Mouse (Mus musculus) midbrain, embryonic 11.5 days (tissue): ENCODE results near the gene Eif4a1. TPM values are rescaled to one million over a fixed set of nuclear protein-coding genes. Genes with fewer than 3 reads are reported as not detected.
"Not testable (repeated sequence)": the region's sequence is repeated elsewhere in the genome, so short reads cannot be mapped to it uniquely, and the experiment has no call there.

Experiments
- ATAC-seq: fragments of 200-750 bp; cut with Nextera tagmentation; 2 replicates; pipeline ENCODE4 v1.8.0; 2017; ENCODE audit warnings: moderate TSS enrichment, moderate library complexity; ENCODE audit not compliant: low FRiP score
- DNase-seq: peaks from one replicate; pipeline ENCODE4 v3.0.0; 2015; ENCODE audit warnings: low spot score; ENCODE audit errors: missing footprints
- H3K27ac ChIP-seq: fragments of 300-500 bp; sonication (generic); 2 replicates; pipeline ENCODE4 v1.5.1; 2014; ENCODE audit warnings: low read depth, low read length
- H3K27me3 ChIP-seq: fragments of 300-500 bp; sonication (generic); 2 replicates; pipeline ENCODE4 v1.6.1; 2014; ENCODE audit warnings: mild to moderate bottlenecking, low read length, moderate library complexity, mixed read lengths; ENCODE audit not compliant: control insufficient read depth, insufficient read depth
- H3K36me3 ChIP-seq: fragments of 300-500 bp; sonication (generic); 2 replicates; pipeline ENCODE4 v1.6.1; 2014; ENCODE audit warnings: mild to moderate bottlenecking, low read length, moderate library complexity, mixed read lengths; ENCODE audit not compliant: control insufficient read depth, insufficient read depth
- H3K4me1 ChIP-seq: fragments of 300-500 bp; sonication (generic); 2 replicates; pipeline ENCODE4 v1.6.1; 2014; ENCODE audit warnings: low read length; ENCODE audit not compliant: control insufficient read depth, insufficient read depth
- H3K4me2 ChIP-seq: fragments of 300-500 bp; sonication (generic); 2 replicates; pipeline ENCODE4 v1.6.1; 2014; ENCODE audit warnings: mild to moderate bottlenecking, moderate library complexity
- H3K4me3 ChIP-seq: fragments of 300-500 bp; sonication (generic); 2 replicates; pipeline ENCODE4 v1.5.1; 2014; ENCODE audit warnings: low read depth, low read length
- H3K9ac ChIP-seq: fragments of 300-500 bp; sonication (generic); 2 replicates; pipeline ENCODE4 v1.6.1; 2014; ENCODE audit warnings: low read length
- H3K9me3 ChIP-seq: fragments of 300-500 bp; sonication (generic); 2 replicates; pipeline ENCODE4 v1.6.1; 2016; ENCODE audit warnings: low read length; ENCODE audit not compliant: control insufficient read depth
- WGBS: fragments of 180-500 bp; shearing (Covaris S2); extraction: QIAGEN DNeasy Blood & Tissue Kit; methylation state at CpG from one replicate; pipeline ENCODE4 v1.1.7; 2014; 5-methylcytosine and 5-hydroxymethylcytosine counted together
- polyA plus RNA-seq: library from polyadenylated mRNA; unstranded; fragments of >200 nt; fragmentation: Nextera tagmentation; extraction: Ambion mirVana; gene quantifications from 2 replicates; pipeline ENCODE4 v1.2.1, GENCODE M21; 2014

The Eif4a1 gene
- polyA plus RNA-seq, 1 experiment from 2014 or later, result 877 TPM

- H3K4me2 ChIP-seq, result peak overlapping the region; percentile 82
- H3K36me3 ChIP-seq, result no peaks in the 10 kb centered on the region
- peak overlapping the region; percentile 97 for H3K9ac ChIP-seq
- H3K27ac ChIP-seq, result peak overlapping the region; percentile 90
- peak overlapping the region; percentile 98 for H3K4me3 ChIP-seq
- H3K27me3 ChIP-seq, result no peaks in the 10 kb centered on the region
- peaks cover 17% of the 10 kb centered on the region for H3K4me1 ChIP-seq
- DNase-seq (no peak), ATAC-seq (peak; percentile 58)
- WGBS, result under 1% methylated on average over 50 of the region's 50 CpGs
- no peaks in the 10 kb centered on the region for H3K9me3 ChIP-seq
Measured at GRCm38 (mm10) chr11:69633128-69633866, 38.9 kb downstream of the Eif4a1 start.

- WGBS, result 0% methylated on average over 38 of the region's 56 CpGs
Measured at GRCm38 (mm10) chr11:69632284-69633089, 39.7 kb downstream of the Eif4a1 start, which contains the start of gene Fxr2. Gene Fxr2, plus strand, starts transcription at chr11:69632990.

GRCm38 (mm10) chr11:69629802-69630201 is 42.4 kb downstream of the Eif4a1 start:
- peaks cover 14% of the 10 kb centered on the region for H3K4me1 ChIP-seq
- no peaks in the 10 kb centered on the region for H3K9me3 ChIP-seq
- no peak overlapping the region for H3K27ac ChIP-seq
- H3K4me2 ChIP-seq, result no peak overlapping the region
- DNase-seq (no peak), ATAC-seq (no peak)
- no peak overlapping the region for H3K4me3 ChIP-seq
- 70% methylated on average over 1 of the region's 1 CpGs for WGBS
- no peak overlapping the region for H3K9ac ChIP-seq
- H3K36me3 ChIP-seq, result no peaks in the 10 kb centered on the region
- H3K27me3 ChIP-seq, result no peaks in the 10 kb centered on the region

More at GRCm38 (mm10) chr11:69632284-69633089, 39.7 kb downstream of the Eif4a1 start, which contains the start of gene Fxr2:
- Histone ChIP-seq H3K4me3 (peak within 1 kb of the TSS; percentile 98), H3K9me3 (no peaks in the 10 kb centered on the region), H3K4me1 (peaks cover 17% of the 10 kb centered on the region), H3K9ac (peak within 1 kb of the TSS; percentile 97), H3K36me3 (no peaks in the 10 kb centered on the region), H3K27ac (peak within 1 kb of the TSS; percentile 90), H3K27me3 (no peaks in the 10 kb centered on the region), H3K4me2 (peak within 1 kb of the TSS; percentile 82)
- DNase-seq (peak; percentile 100), ATAC-seq (peak; percentile 99)

GRCm38 (mm10) chr11:69628286-69628685 is 43.9 kb downstream of the Eif4a1 start:
- DNase-seq (peak; percentile 98), ATAC-seq (no peak)
- WGBS, result 41% methylated on average over 6 of the region's 6 CpGs
- Histone ChIP-seq H3K9ac (no peak overlapping the region), H3K4me1 (0 out of 2 replicates have a peak, but pooled peaks cover 2% of the 10 kb centered on the region), H3K9me3 (no peaks in the 10 kb centered on the region), H3K27ac (no peak overlapping the region), H3K4me2 (no peak overlapping the region), H3K36me3 (no peaks in the 10 kb centered on the region), H3K27me3 (no peaks in the 10 kb centered on the region), H3K4me3 (no peak overlapping the region)

GRCm38 (mm10) chr11:69624339-69624738 is 47.9 kb downstream of the Eif4a1 start:
- not testable (repeated sequence) for H3K27me3 ChIP-seq, H3K4me2 ChIP-seq, H3K36me3 ChIP-seq, ATAC-seq, H3K9ac ChIP-seq, DNase-seq, H3K9me3 ChIP-seq, H3K27ac ChIP-seq, H3K4me3 ChIP-seq
- 84% methylated on average over 2 of the region's 2 CpGs for WGBS
- peaks cover 14% of the 10 kb centered on the region for H3K4me1 ChIP-seq

GRCm38 (mm10) chr11:69623006-69623405 is 49.2 kb downstream of the Eif4a1 start:
- no peak for DNase-seq
- no peak overlapping the region for H3K4me3 ChIP-seq
- WGBS, result 65% methylated on average over 4 of the region's 4 CpGs

GRCm38 (mm10) chr11:69622406-69622805 is 49.8 kb downstream of the Eif4a1 start:
- Histone ChIP-seq H3K27me3 (no peaks in the 10 kb centered on the region), H3K36me3 (no peaks in the 10 kb centered on the region), H3K9me3 (no peaks in the 10 kb centered on the region), H3K4me2 (peak overlapping the region; percentile 65), H3K4me1 (peaks cover 14% of the 10 kb centered on the region), H3K9ac (peak overlapping the region; percentile 81), H3K4me3 (peak overlapping the region; percentile 39), H3K27ac (no peak overlapping the region)
- 53% methylated on average over 6 of the region's 6 CpGs for WGBS
- ATAC-seq (no peak; the same call in 1 of the 2 replicates), DNase-seq (peak; percentile 92)

More at GRCm38 (mm10) chr11:69623006-69623405, 49.2 kb downstream of the Eif4a1 start:
- Histone ChIP-seq H3K36me3 (no peaks in the 10 kb centered on the region), H3K9ac (no peak overlapping the region), H3K27me3 (no peaks in the 10 kb centered on the region), H3K4me1 (peaks cover 14% of the 10 kb centered on the region), H3K9me3 (no peaks in the 10 kb centered on the region), H3K4me2 (peak overlapping the region; percentile 65; the same call in 1 of the 2 replicates), H3K27ac (no peak overlapping the region)
- no peak for ATAC-seq

GRCm38 (mm10) chr11:69621571-69622268 is 50.5 kb downstream of the Eif4a1 start, which contains the start of gene Sat2:
Gene Sat2, plus strand, starts transcription at chr11:69622024.
- Histone ChIP-seq H3K9ac (peak within 1 kb of the TSS; percentile 81), H3K27me3 (no peaks in the 10 kb centered on the region), H3K4me1 (peaks cover 14% of the 10 kb centered on the region), H3K27ac (peak within 1 kb of the TSS; percentile 48; the same call in 1 of the 2 replicates), H3K4me2 (peak within 1 kb of the TSS; percentile 65), H3K9me3 (no peaks in the 10 kb centered on the region), H3K4me3 (peak within 1 kb of the TSS; percentile 39), H3K36me3 (no peaks in the 10 kb centered on the region)
- ATAC-seq (peak; percentile 87), DNase-seq (peak; percentile 97)
- under 1% methylated on average over 20 of the region's 20 CpGs for WGBS
